Mouse (Mus musculus): Measurements from ENCODE around the gene Haus2. TPM values are rescaled to one million over a fixed set of nuclear protein-coding genes. Genes with fewer than 3 reads are reported as not detected.

Haus2 gene
- polyA plus RNA-seq, 1 experiment from 2014 or later: 43.2 TPM

- Histone ChIP-seq H3K9ac (ENCODE audit: low read length) (no peak overlapping the region), H3K36me3 (ENCODE audit: control insufficient read depth, insufficient read depth, low read length) (no peaks in the 10 kb centered on the region; the same call in 1 of the 2 replicates), H3K27me3 (ENCODE audit: control insufficient read depth, insufficient read depth, low read length) (no peaks in the 10 kb centered on the region), H3K4me1 (replicated peaks; ENCODE audit: control insufficient read depth, insufficient read depth, low read length) (no peaks in the 10 kb centered on the region), H3K9me3 (ENCODE audit: control insufficient read depth, low read length) (no peaks in the 10 kb centered on the region), H3K4me2 (ENCODE audit: low read depth, low read length, severe bottlenecking) (no peak overlapping the region), H3K4me3 (ENCODE audit: low read depth, low read length) (no peak overlapping the region), H3K27ac (ENCODE audit: low read depth, low read length) (no peak overlapping the region)
- 91% methylated on average over 2 of the region's 2 CpGs for WGBS
- ATAC-seq (replicated peaks; ENCODE audit: low FRiP score): no peak
- no peak for DNase-seq (ENCODE audit: low spot score)
Observed at GRCm38 (mm10) chr2:120597734-120598133, 11.4 kb upstream of the Haus2 start.

DNA sequence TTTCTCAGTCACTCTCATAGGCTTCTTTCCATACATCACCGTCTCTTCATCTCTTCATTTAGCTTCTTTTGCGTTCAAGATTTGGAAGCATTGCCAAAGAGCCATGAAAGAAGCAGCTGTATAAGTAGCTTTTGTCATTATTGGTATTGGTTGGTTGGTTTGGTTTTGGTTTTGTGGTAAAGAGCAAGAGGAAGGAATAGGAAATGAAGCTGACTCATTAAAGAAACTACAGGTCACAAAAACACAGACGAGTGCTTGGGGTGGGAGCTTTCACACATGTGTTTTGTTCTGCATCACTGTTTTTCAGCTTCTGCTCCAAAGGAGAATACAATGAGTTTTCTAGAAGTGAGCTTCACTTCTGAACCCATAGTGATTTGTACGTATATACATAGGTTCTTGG is 9.7 kb upstream of the Haus2 start:
- no peak overlapping the region for H3K27ac ChIP-seq (ENCODE audit: low read depth, low read length)
- no peaks in the 10 kb centered on the region for H3K9me3 ChIP-seq (ENCODE audit: control insufficient read depth, low read length)
- 92% methylated on average over 4 of the region's 4 CpGs for WGBS
- H3K4me3 ChIP-seq (ENCODE audit: low read depth, low read length): no peak overlapping the region
- ATAC-seq (replicated peaks; ENCODE audit: low FRiP score) (no peak), DNase-seq (ENCODE audit: low spot score) (no peak)
- H3K4me1 ChIP-seq (replicated peaks; ENCODE audit: control insufficient read depth, insufficient read depth, low read length): no peaks in the 10 kb centered on the region
- no peak overlapping the region for H3K4me2 ChIP-seq (ENCODE audit: low read depth, low read length, severe bottlenecking)
- H3K27me3 ChIP-seq (ENCODE audit: control insufficient read depth, insufficient read depth, low read length): no peaks in the 10 kb centered on the region
- H3K9ac ChIP-seq (ENCODE audit: low read length): no peak overlapping the region
- no peaks in the 10 kb centered on the region; the same call in 1 of the 2 replicates for H3K36me3 ChIP-seq (ENCODE audit: control insufficient read depth, insufficient read depth, low read length)

DNA sequence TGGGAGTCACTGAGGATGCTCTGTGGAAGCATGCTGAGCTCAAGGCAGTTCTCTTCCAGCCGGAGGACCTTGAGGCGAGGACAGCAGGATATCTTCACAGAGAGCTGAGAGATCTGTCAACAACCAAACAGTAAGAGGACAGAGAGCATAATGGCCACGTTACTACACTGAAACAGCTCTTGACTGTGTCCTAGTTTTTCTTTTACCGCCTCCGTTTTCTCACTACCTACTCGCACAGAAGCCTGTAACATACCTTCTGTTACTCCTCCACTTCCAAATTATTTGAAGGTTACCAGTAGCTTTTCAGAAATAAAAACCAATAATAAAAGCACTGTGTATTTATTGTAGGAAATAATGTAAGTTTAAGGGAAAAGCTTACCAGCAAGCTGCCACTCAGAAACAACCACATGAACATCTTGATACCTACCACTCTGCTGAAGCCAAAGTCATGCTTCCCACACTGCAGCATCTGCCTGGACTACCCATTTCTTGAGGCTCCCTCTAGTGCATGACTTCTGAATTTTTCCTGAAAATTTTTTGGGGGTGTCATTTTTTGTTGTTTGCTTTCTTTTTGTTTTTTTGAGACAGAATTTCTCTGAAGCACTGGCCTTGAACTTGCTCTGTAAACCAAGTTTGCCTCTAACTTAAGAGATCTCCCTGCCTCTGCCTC is 3.0 kb upstream of the Haus2 start:
- DNase-seq (ENCODE audit: low spot score) (no peak), ATAC-seq (replicated peaks; ENCODE audit: low FRiP score) (no peak)
- no peaks in the 10 kb centered on the region for H3K36me3 ChIP-seq (ENCODE audit: control insufficient read depth, insufficient read depth, low read length)
- 89% methylated on average over 6 of the region's 6 CpGs for WGBS
- H3K4me3 ChIP-seq (ENCODE audit: low read depth, low read length): no peak overlapping the region
- no peak overlapping the region for H3K9ac ChIP-seq (ENCODE audit: low read length)
- no peaks in the 10 kb centered on the region for H3K9me3 ChIP-seq (ENCODE audit: control insufficient read depth, low read length)
- no peak overlapping the region for H3K4me2 ChIP-seq (ENCODE audit: low read depth, low read length, severe bottlenecking)
- no peaks in the 10 kb centered on the region for H3K27me3 ChIP-seq (ENCODE audit: control insufficient read depth, insufficient read depth, low read length)
- no peak overlapping the region for H3K27ac ChIP-seq (ENCODE audit: low read depth, low read length)
- H3K4me1 ChIP-seq (replicated peaks; ENCODE audit: control insufficient read depth, insufficient read depth, low read length): peaks cover 5% of the 10 kb centered on the region

GRCm38 (mm10) chr2:120616279-120617163 is 7.3 kb downstream of the Haus2 start:
- no peak for DNase-seq (ENCODE audit: low spot score)
- 87% methylated on average over 5 of the region's 5 CpGs for WGBS
- no peak overlapping the region for H3K4me2 ChIP-seq (ENCODE audit: low read depth, low read length, severe bottlenecking)
- no peak overlapping the region for H3K9ac ChIP-seq (ENCODE audit: low read length)
- H3K36me3 ChIP-seq (ENCODE audit: control insufficient read depth, insufficient read depth, low read length): peaks cover 4% of the 10 kb centered on the region; the same call in 1 of the 2 replicates
- no peak for ATAC-seq (replicated peaks; ENCODE audit: low FRiP score)
- H3K27ac ChIP-seq (ENCODE audit: low read depth, low read length): no peak overlapping the region
- no peaks in the 10 kb centered on the region for H3K27me3 ChIP-seq (ENCODE audit: control insufficient read depth, insufficient read depth, low read length)
- H3K4me3 ChIP-seq (ENCODE audit: low read depth, low read length): no peak overlapping the region
- H3K4me1 ChIP-seq (replicated peaks; ENCODE audit: control insufficient read depth, insufficient read depth, low read length): no peaks in the 10 kb centered on the region
- no peaks in the 10 kb centered on the region for H3K9me3 ChIP-seq (ENCODE audit: control insufficient read depth, low read length)

DNA sequence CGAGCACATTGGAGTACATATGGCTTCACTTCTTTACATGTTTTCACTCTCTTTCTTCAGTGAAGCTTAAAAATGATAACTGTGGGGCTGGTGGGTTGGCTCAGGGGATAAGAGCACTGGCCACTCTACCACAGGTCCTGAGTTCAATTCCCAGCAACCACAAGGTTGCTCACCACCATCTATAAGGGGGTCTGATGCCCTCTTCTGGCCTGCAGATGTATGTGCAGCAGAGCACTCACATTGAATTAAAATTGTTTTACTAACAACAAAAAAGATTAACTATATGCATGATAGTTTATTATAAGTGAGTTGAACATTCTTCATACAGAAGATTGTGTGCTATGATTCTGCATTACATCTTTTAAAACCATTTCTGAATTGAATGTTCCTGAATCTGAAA is 10.4 kb downstream of the Haus2 start:
- H3K4me3 ChIP-seq (ENCODE audit: low read depth, low read length): no peak overlapping the region
- H3K36me3 ChIP-seq (ENCODE audit: control insufficient read depth, insufficient read depth, low read length): peaks cover 4% of the 10 kb centered on the region; the same call in 1 of the 2 replicates
- H3K4me2 ChIP-seq (ENCODE audit: low read depth, low read length, severe bottlenecking): no peak overlapping the region
- no peaks in the 10 kb centered on the region for H3K4me1 ChIP-seq (replicated peaks; ENCODE audit: control insufficient read depth, insufficient read depth, low read length)
- H3K27me3 ChIP-seq (ENCODE audit: control insufficient read depth, insufficient read depth, low read length): no peaks in the 10 kb centered on the region
- no peaks in the 10 kb centered on the region for H3K9me3 ChIP-seq (ENCODE audit: control insufficient read depth, low read length)
- ATAC-seq (replicated peaks; ENCODE audit: low FRiP score) (no peak), DNase-seq (ENCODE audit: low spot score) (no peak)
- 100% methylated on average over 1 of the region's 1 CpGs for WGBS
- H3K27ac ChIP-seq (ENCODE audit: low read depth, low read length): no peak overlapping the region
- no peak overlapping the region for H3K9ac ChIP-seq (ENCODE audit: low read length)

DNA sequence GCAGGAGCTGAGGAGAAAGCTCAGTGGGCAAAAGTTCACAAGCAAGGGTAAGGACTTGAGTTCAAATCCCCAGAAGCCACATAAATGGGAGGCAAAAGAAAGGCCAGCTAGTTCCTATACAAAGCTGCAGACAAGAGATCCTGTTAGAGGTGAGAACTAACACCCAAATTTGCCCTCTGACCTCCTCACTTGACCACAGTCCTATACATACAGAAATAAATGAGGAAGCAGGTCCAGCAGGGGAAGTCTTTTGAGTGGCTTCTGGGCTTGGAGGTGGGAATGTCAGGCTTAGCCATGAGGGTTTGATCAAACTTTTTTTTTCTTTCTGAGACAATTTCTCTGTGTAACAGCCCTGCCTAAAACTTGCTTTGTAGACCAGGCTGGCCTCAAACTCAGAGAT is 13.7 kb downstream of the Haus2 start:
- Histone ChIP-seq H3K27ac (ENCODE audit: low read depth, low read length) (no peak overlapping the region), H3K9me3 (ENCODE audit: control insufficient read depth, low read length) (no peaks in the 10 kb centered on the region), H3K27me3 (ENCODE audit: control insufficient read depth, insufficient read depth, low read length) (no peaks in the 10 kb centered on the region), H3K4me2 (ENCODE audit: low read depth, low read length, severe bottlenecking) (no peak overlapping the region), H3K9ac (ENCODE audit: low read length) (no peak overlapping the region), H3K4me1 (replicated peaks; ENCODE audit: control insufficient read depth, insufficient read depth, low read length) (no peaks in the 10 kb centered on the region), H3K4me3 (ENCODE audit: low read depth, low read length) (no peak overlapping the region), H3K36me3 (ENCODE audit: control insufficient read depth, insufficient read depth, low read length) (peaks cover 4% of the 10 kb centered on the region; the same call in 1 of the 2 replicates)
- DNase-seq (ENCODE audit: low spot score) (no peak), ATAC-seq (replicated peaks; ENCODE audit: low FRiP score) (no peak)

GRCm38 (mm10) chr2:120628076-120628865 is 19.1 kb downstream of the Haus2 start:
- Histone ChIP-seq H3K36me3 (ENCODE audit: control insufficient read depth, insufficient read depth, low read length) (no peaks in the 10 kb centered on the region), H3K27me3 (ENCODE audit: control insufficient read depth, insufficient read depth, low read length) (no peaks in the 10 kb centered on the region), H3K9ac (ENCODE audit: low read length) (no peak overlapping the region; the same call in 1 of the 2 replicates), H3K4me1 (replicated peaks; ENCODE audit: control insufficient read depth, insufficient read depth, low read length) (0 out of 2 replicates have a peak, but pooled peaks cover 2% of the 10 kb centered on the region), H3K4me3 (ENCODE audit: low read depth, low read length) (peak overlapping the region; percentile 25), H3K4me2 (ENCODE audit: low read depth, low read length, severe bottlenecking) (peak overlapping the region; percentile 45; the same call in 1 of the 2 replicates), H3K27ac (ENCODE audit: low read depth, low read length) (no peak overlapping the region), H3K9me3 (ENCODE audit: control insufficient read depth, low read length) (no peaks in the 10 kb centered on the region)
- ATAC-seq (replicated peaks; ENCODE audit: low FRiP score): peak; percentile 16; the same call in 1 of the 2 replicates
- DNase-seq (ENCODE audit: low spot score): no peak
- 36% methylated on average over 10 of the region's 10 CpGs for WGBS

All from forebrain, embryonic 11.5 days (tissue).